Mouse (Mus musculus): ENCODE measurements around the gene Tmprss3.

DNA sequence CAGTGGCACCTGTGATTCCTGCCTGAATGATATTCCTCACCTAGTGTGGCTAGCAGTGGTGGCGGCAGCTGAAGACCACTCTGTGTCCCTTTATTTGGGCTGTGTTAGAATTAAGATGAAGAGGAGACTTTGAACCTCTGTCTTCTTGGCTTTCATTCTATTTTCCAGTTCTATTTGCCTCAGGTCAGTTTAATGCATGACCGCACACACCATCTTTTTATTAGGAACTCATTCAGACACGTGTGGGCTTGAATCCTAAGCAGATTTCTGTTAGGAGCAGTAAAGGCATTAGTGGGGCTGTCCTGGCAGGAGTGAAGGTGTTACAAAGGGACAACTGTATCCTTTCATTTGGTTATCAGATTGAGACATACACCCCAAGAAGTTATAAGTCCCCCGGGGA lies 38.5 kb downstream of the Tmprss3 start:
- TF ChIP-seq CTCF (conservative IDR thresholded peaks at IDR 0.05; ENCODE audit: low read length) (no peak), NANOG (IDR thresholded peaks at IDR 0.05; ENCODE audit: borderline replicate concordance, low read length) (no peak)
